In genomic region chr15:102921053-102922011, GRCm38 (mm10) we compare ENCODE assay signal across 10 mouse cellular contexts. TPM values are rescaled to one million over a fixed set of nuclear protein-coding genes. Genes with fewer than 3 reads are reported as not detected.
DNase-seq lines count a peak whose midpoint lies in the region; ATAC-seq and TF ChIP-seq lines count a peak whose summit lies in the region.
"Had no signal": no experiment of that assay in that cellular context is flagged by ENCODE, and none has a peak within 500 bp of the region (broad histone marks: within the 10 kb centered on the region; RNA-seq: fewer than 3 reads in every experiment).

Gene Hoxc13 (plus strand): TSS chr15:102921103.

- ATAC-seq in heart, postnatal 0 days (ENCODE audit: insufficient read depth, low read depth): peak; percentile 20; the same call in 1 of the 2 replicates
- no peak for ATAC-seq in hindbrain, embryonic 13.5 days (ENCODE audit: low FRiP score)
- peak; percentile 28; the same call in 1 of the 2 replicates for ATAC-seq in midbrain, embryonic 16.5 days

- 2% methylated on average over 81 of the region's 88 CpGs for WGBS in heart, postnatal 0 days
- 2% methylated on average over 83 of the region's 88 CpGs for WGBS in heart, adult 2 months
- WGBS in hindbrain, embryonic 13.5 days: under 1% methylated on average over 72 of the region's 88 CpGs
- WGBS in midbrain, embryonic 16.5 days: under 1% methylated on average over 56 of the region's 88 CpGs

- no peak for TF ChIP-seq EP300 in heart, postnatal 0 days (IDR thresholded peaks at IDR 0.05; ENCODE audit: low read depth)
- no peak for TF ChIP-seq EP300 in heart, adult 2 months (IDR thresholded peaks at IDR 0.05; ENCODE audit: insufficient read depth, low read depth, low read length)

- no peak within 1 kb of the TSS for H3K9ac ChIP-seq in heart, postnatal 0 days (replicated peaks; ENCODE audit: low read depth, low read length)
- H3K9ac ChIP-seq in heart, adult 2 months (ENCODE audit: low read depth, low read length): no peak within 1 kb of the TSS
- no peak within 1 kb of the TSS for H3K9ac ChIP-seq in hindbrain, embryonic 13.5 days
- no peak within 1 kb of the TSS for H3K9ac ChIP-seq in midbrain, embryonic 16.5 days (ENCODE audit: low read depth, low read length)

- intact Hi-C loops in heart, adult 2 months (cut with DNase I): no loop called here

- H3K27ac ChIP-seq in heart, postnatal 0 days (ENCODE audit: low read depth): no peak within 1 kb of the TSS
- no peak within 1 kb of the TSS for H3K27ac ChIP-seq in heart, adult 2 months
- H3K27ac ChIP-seq in hindbrain, embryonic 13.5 days: no peak within 1 kb of the TSS
- H3K27ac ChIP-seq in midbrain, embryonic 16.5 days (ENCODE audit: low read length): no peak within 1 kb of the TSS

- no peaks in the 10 kb centered on the region for H3K36me3 ChIP-seq in heart, postnatal 0 days (replicated peaks; ENCODE audit: control insufficient read depth, insufficient read depth, low read length)
- H3K36me3 ChIP-seq in heart, adult 2 months (ENCODE audit: control insufficient read depth, insufficient read depth, low read length): no peaks in the 10 kb centered on the region
- H3K36me3 ChIP-seq in hindbrain, embryonic 13.5 days: no peaks in the 10 kb centered on the region
- no peaks in the 10 kb centered on the region for H3K36me3 ChIP-seq in midbrain, embryonic 16.5 days (ENCODE audit: control insufficient read depth, insufficient read depth, low read length)

- H3K4me3 ChIP-seq in heart, postnatal 0 days (ENCODE audit: low read depth, low read length): peak within 1 kb of the TSS; percentile 20; the same call in 1 of the 2 replicates
- no peak within 1 kb of the TSS for H3K4me3 ChIP-seq in heart, adult 2 months
- 0 out of 2 replicates have a peak within 1 kb of the TSS, but pooled peaks have one; percentile 5 for H3K4me3 ChIP-seq in hindbrain, embryonic 13.5 days
- 0 out of 2 replicates have a peak within 1 kb of the TSS, but pooled peaks have one; percentile 7 for H3K4me3 ChIP-seq in midbrain, embryonic 16.5 days (ENCODE audit: low read depth, low read length)

- no peak for TF ChIP-seq CTCF in heart, postnatal 0 days (IDR thresholded peaks at IDR 0.05; ENCODE audit: low read depth)
- no peak for TF ChIP-seq CTCF in heart, adult 2 months (IDR thresholded peaks at IDR 0.05)

- no peaks in the 10 kb centered on the region for H3K9me3 ChIP-seq in heart, postnatal 0 days (replicated peaks; ENCODE audit: control insufficient read depth, low read length)
- H3K9me3 ChIP-seq in hindbrain, embryonic 13.5 days: no peaks in the 10 kb centered on the region
- H3K9me3 ChIP-seq in midbrain, embryonic 16.5 days (replicated peaks; ENCODE audit: control insufficient read depth, low read length, poor library complexity, severe bottlenecking): no peaks in the 10 kb centered on the region

- peak within 1 kb of the TSS; percentile 22 for H3K4me2 ChIP-seq in heart, postnatal 0 days (ENCODE audit: low read depth, low read length)
- H3K4me2 ChIP-seq in hindbrain, embryonic 13.5 days: peak within 1 kb of the TSS; percentile 23
- H3K4me2 ChIP-seq in midbrain, embryonic 16.5 days (ENCODE audit: low read length): peak within 1 kb of the TSS; percentile 31; the same call in 1 of the 2 replicates

- no peak for TF ChIP-seq POLR2A in heart, adult 2 months (IDR thresholded peaks at IDR 0.05; ENCODE audit: insufficient read depth, low read depth, low read length)

- H3K4me1 ChIP-seq in heart, postnatal 0 days (ENCODE audit: control insufficient read depth, insufficient read depth): no peaks in the 10 kb centered on the region
- H3K4me1 ChIP-seq in heart, adult 2 months (ENCODE audit: control insufficient read depth, insufficient read depth, low read length): no peaks in the 10 kb centered on the region
- peaks cover 2% of the 10 kb centered on the region; the same call in 1 of the 2 replicates for H3K4me1 ChIP-seq in hindbrain, embryonic 13.5 days (replicated peaks)
- peaks cover 2% of the 10 kb centered on the region for H3K4me1 ChIP-seq in midbrain, embryonic 16.5 days (ENCODE audit: control insufficient read depth, insufficient read depth, low read length)

- no peaks in the 10 kb centered on the region for H3K79me2 ChIP-seq in heart, adult 2 months (replicated peaks; ENCODE audit: control insufficient read depth, insufficient read depth, low read length)

- DNase-seq in heart, postnatal 0 days (ENCODE audit: low spot score): no peak
- DNase-seq in heart, adult 2 months: no peak
- peak; percentile 20 for DNase-seq in embryo, embryonic 10 days (ENCODE audit: low spot score)
- no peak for DNase-seq in layer of hippocampus, adult 18-20 months (ENCODE audit: low spot score in 2 of 2)
- no peak for DNase-seq in thymus, postnatal 25 days
- DNase-seq in cerebellum, adult 9-10 months: no peak

- peaks cover 99% of the 10 kb centered on the region for H3K27me3 ChIP-seq in heart, postnatal 0 days (ENCODE audit: control insufficient read depth, insufficient read depth, low read length)
- peaks cover 30% of the 10 kb centered on the region for H3K27me3 ChIP-seq in heart, adult 2 months (ENCODE audit: control insufficient read depth, insufficient read depth, low read length)
- H3K27me3 ChIP-seq in hindbrain, embryonic 13.5 days: peaks cover 99% of the 10 kb centered on the region
- peaks cover 88% of the 10 kb centered on the region for H3K27me3 ChIP-seq in midbrain, embryonic 16.5 days (ENCODE audit: control insufficient read depth, insufficient read depth, low read depth, low read length)

RNA-seq across cellular contexts. Expression of gene Hoxc13, which starts in this region (rescaled TPM):
- not detected in 2 replicates for total RNA-seq in heart, postnatal 0 days (2014; rRNA removed; ENCODE audit: low replicate concordance)
- polyA plus RNA-seq in heart, postnatal 0 days (2015; fragmentation: Nextera tagmentation; extraction: Ambion mirVana): not detected in 2 replicates
- total RNA-seq in heart, adult 2 months (2021): not detected
- polyA plus RNA-seq in heart, adult 2 months (2012; rRNA removed): not detected in 2 replicates
- polyA plus RNA-seq in hindbrain, embryonic 13.5 days (2015; fragmentation: Nextera tagmentation; extraction: Ambion mirVana): not detected in 2 replicates
- not detected in 2 replicates for polyA plus RNA-seq in midbrain, embryonic 16.5 days (2015; fragmentation: Nextera tagmentation; extraction: Ambion mirVana)
- total RNA-seq in layer of hippocampus, adult 18-20 months (2021): not detected
- total RNA-seq: heart, postnatal 14 days had no signal
- polyA plus RNA-seq: liver, embryonic 16.5 days had no signal

Comparison
In these comparisons a context has a peak if more than half of its experiments do, and no peak if none do; other contexts are left out.
1. Peak in ATAC-seq, H3K4me3 ChIP-seq and H3K4me2 ChIP-seq in heart, postnatal 0 days; RNA of the gene not detected or under 1 TPM.
2. Peak in ATAC-seq, H3K4me3 ChIP-seq and H3K4me2 ChIP-seq in midbrain, embryonic 16.5 days; RNA of the gene not detected or under 1 TPM.